Comparison of ENCODE assay signal across 8 mouse cellular contexts in genomic region chr3:96196437-96197128, GRCm38 (mm10). TPM values are rescaled to one million over a fixed set of nuclear protein-coding genes. Genes with fewer than 3 reads are reported as not detected.
A peak's percentile ranks its signal among the peaks of the same experiment; 100 is the strongest.
DNase-seq lines count a peak whose midpoint lies in the region; ATAC-seq lines count a peak whose summit lies in the region.

No protein-coding gene starts in this region.

- 17% methylated on average over 27 of the region's 27 CpGs for WGBS in limb, embryonic 12.5 days
- WGBS in stomach, embryonic 14.5 days: 16% methylated on average over 27 of the region's 27 CpGs

- H3K4me2 ChIP-seq in limb, embryonic 12.5 days: peak overlapping the region; percentile 91
- peak overlapping the region; percentile 98 for H3K4me2 ChIP-seq in stomach, embryonic 14.5 days (replicated peaks; ENCODE audit: low read depth, low read length)

- peak overlapping the region; percentile 87 for H3K9ac ChIP-seq in limb, embryonic 12.5 days (replicated peaks)
- H3K9ac ChIP-seq in stomach, embryonic 14.5 days (replicated peaks; ENCODE audit: low read depth, low read length): peak overlapping the region; percentile 53

- peaks cover 8% of the 10 kb centered on the region for H3K27me3 ChIP-seq in megakaryocyte, embryonic 14.5 days (replicated peaks)
- H3K27me3 ChIP-seq in limb, embryonic 12.5 days: 0 out of 2 replicates have a peak, but pooled peaks cover 3% of the 10 kb centered on the region
- no peaks in the 10 kb centered on the region for H3K27me3 ChIP-seq in stomach, embryonic 14.5 days (ENCODE audit: control insufficient read depth, insufficient read depth, low read length)

- H3K4me1 ChIP-seq in megakaryocyte, embryonic 14.5 days: peaks cover 65% of the 10 kb centered on the region
- peaks cover 11% of the 10 kb centered on the region for H3K4me1 ChIP-seq in limb, embryonic 12.5 days (replicated peaks)
- peaks cover 4% of the 10 kb centered on the region; the same call in 1 of the 2 replicates for H3K4me1 ChIP-seq in stomach, embryonic 14.5 days (ENCODE audit: control insufficient read depth, insufficient read depth, low read length)

- peak; percentile 14 for DNase-seq in CD4-positive, CD25-positive, alpha-beta regulatory T cell, adult 2 months (ENCODE audit: low read depth, low spot score)
- no peak for DNase-seq in adrenal gland, adult (ENCODE audit: inconsistent age in 2 of 2, low spot score in 1 of 2)
- no peak for DNase-seq in kidney, postnatal 14 days

- no peak for ATAC-seq in CD4-positive, CD25-positive, alpha-beta regulatory T cell, adult 4 months
- no peak for ATAC-seq in megakaryocyte, adult 5-6 weeks (ENCODE audit: poor library complexity, severe bottlenecking)
- no peak; the same call in 1 of the 2 replicates for ATAC-seq in limb, embryonic 12.5 days (ENCODE audit: insufficient number of reproducible peaks, insufficient read depth, low FRiP score, low TSS enrichment, low read depth)
- ATAC-seq in stomach, embryonic 14.5 days (ENCODE audit: insufficient number of reproducible peaks, insufficient read depth, low FRiP score, low read depth): no peak

- peak overlapping the region; percentile 98 for H3K27ac ChIP-seq in limb, embryonic 12.5 days
- peak overlapping the region; percentile 86 for H3K27ac ChIP-seq in stomach, embryonic 14.5 days (ENCODE audit: low read length)

- H3K4me3 ChIP-seq in megakaryocyte, embryonic 14.5 days (replicated peaks): peak overlapping the region; percentile 94
- peak overlapping the region; percentile 66 for H3K4me3 ChIP-seq in limb, embryonic 12.5 days (replicated peaks)
- peak overlapping the region; percentile 52 for H3K4me3 ChIP-seq in stomach, embryonic 14.5 days (ENCODE audit: low read depth, low read length)

- H3K36me3 ChIP-seq in megakaryocyte, embryonic 14.5 days (replicated peaks; ENCODE audit: low read length): peaks cover 29% of the 10 kb centered on the region
- peaks cover 4% of the 10 kb centered on the region; the same call in 1 of the 2 replicates for H3K36me3 ChIP-seq in limb, embryonic 12.5 days
- H3K36me3 ChIP-seq in stomach, embryonic 14.5 days (ENCODE audit: control insufficient read depth, insufficient read depth, low read length): no peaks in the 10 kb centered on the region; the same call in 1 of the 2 replicates

- H3K9me3 ChIP-seq in megakaryocyte, embryonic 14.5 days: peaks cover 5% of the 10 kb centered on the region; the same call in 1 of the 2 replicates
- H3K9me3 ChIP-seq in limb, embryonic 12.5 days: no peaks in the 10 kb centered on the region
- H3K9me3 ChIP-seq in stomach, embryonic 14.5 days (ENCODE audit: control insufficient read depth, low read depth, low read length): no peaks in the 10 kb centered on the region

RNA-seq across cellular contexts. Expression of gene Sv2a, which starts 15.6 kb away (rescaled TPM):
- 1 to 10 TPM in 1 of 2 experiments, under 1 TPM in 1; 0.80 to 2.0 TPM for polyA plus RNA-seq in CD4-positive, CD25-positive, alpha-beta regulatory T cell, adult 4 months (2017; shearing (Covaris generic))
- 1.9 and 7.6 TPM in 2 replicates for polyA plus RNA-seq in megakaryocyte, embryonic 14.5 days (2012; ENCODE audit: insufficient read depth, low replicate concordance)
- 0.09 and 0.11 TPM in 2 replicates for total RNA-seq in megakaryocyte, adult 5-6 weeks (2015)
- 0.07 TPM in 1 of 2 replicates, not detected in the other for total RNA-seq in megakaryocyte, adult 5-6 weeks (2017)
- polyA plus RNA-seq in limb, embryonic 12.5 days (2016; fragmentation: Nextera tagmentation; extraction: Ambion mirVana): 5.6 and 5.9 TPM in 2 replicates
- polyA plus RNA-seq in stomach, embryonic 14.5 days (2014; fragmentation: Nextera tagmentation; extraction: Ambion mirVana): 5.7 and 6.5 TPM in 2 replicates

RNA-seq across cellular contexts. Expression of gene Bola1, which starts 22.9 kb away (rescaled TPM):
- polyA plus RNA-seq in CD4-positive, CD25-positive, alpha-beta regulatory T cell, adult 4 months (2017; shearing (Covaris generic)): 10 to 100 TPM; 30.5 to 33.8 TPM
- polyA plus RNA-seq in megakaryocyte, embryonic 14.5 days (2012; ENCODE audit: insufficient read depth, low replicate concordance): 29.8 and 114 TPM in 2 replicates
- 11.9 and 14.2 TPM in 2 replicates for total RNA-seq in megakaryocyte, adult 5-6 weeks (2015)
- 9.9 and 12.1 TPM in 2 replicates for total RNA-seq in megakaryocyte, adult 5-6 weeks (2017)
- 54.6 and 56.3 TPM in 2 replicates for polyA plus RNA-seq in limb, embryonic 12.5 days (2016; fragmentation: Nextera tagmentation; extraction: Ambion mirVana)
- 52.7 and 61.3 TPM in 2 replicates for polyA plus RNA-seq in stomach, embryonic 14.5 days (2014; fragmentation: Nextera tagmentation; extraction: Ambion mirVana)

RNA-seq across cellular contexts. Expression of gene Hist2h2ab, which starts 23.1 kb away (rescaled TPM):
- not detected for polyA plus RNA-seq in CD4-positive, CD25-positive, alpha-beta regulatory T cell, adult 4 months (2017; shearing (Covaris generic))
- not detected in 2 replicates for polyA plus RNA-seq in megakaryocyte, embryonic 14.5 days (2012; ENCODE audit: insufficient read depth, low replicate concordance)
- 6.0 and 6.9 TPM in 2 replicates for total RNA-seq in megakaryocyte, adult 5-6 weeks (2015)
- total RNA-seq in megakaryocyte, adult 5-6 weeks (2017): 70.6 and 78.2 TPM in 2 replicates
- 1.7 and 2.0 TPM in 2 replicates for polyA plus RNA-seq in limb, embryonic 12.5 days (2016; fragmentation: Nextera tagmentation; extraction: Ambion mirVana)
- polyA plus RNA-seq in stomach, embryonic 14.5 days (2014; fragmentation: Nextera tagmentation; extraction: Ambion mirVana): 1.6 and 2.6 TPM in 2 replicates

RNA-seq across cellular contexts. Expression of gene Hist2h2ac, which starts 24.1 kb away (rescaled TPM):
- polyA plus RNA-seq in CD4-positive, CD25-positive, alpha-beta regulatory T cell, adult 4 months (2017; shearing (Covaris generic)): 1 to 10 TPM; 5.5 to 5.8 TPM
- 15.1 and 19.7 TPM in 2 replicates for polyA plus RNA-seq in megakaryocyte, embryonic 14.5 days (2012; ENCODE audit: insufficient read depth, low replicate concordance)
- total RNA-seq in megakaryocyte, adult 5-6 weeks (2015): 43.3 and 49.5 TPM in 2 replicates
- total RNA-seq in megakaryocyte, adult 5-6 weeks (2017): 3,888 and 4,875 TPM in 2 replicates
- 13.1 and 17.7 TPM in 2 replicates for polyA plus RNA-seq in limb, embryonic 12.5 days (2016; fragmentation: Nextera tagmentation; extraction: Ambion mirVana)
- polyA plus RNA-seq in stomach, embryonic 14.5 days (2014; fragmentation: Nextera tagmentation; extraction: Ambion mirVana): 7.6 and 8.8 TPM in 2 replicates

RNA-seq across cellular contexts. Expression of gene Hist2h2be, which starts 24.3 kb away (rescaled TPM):
- 1 to 10 TPM; 1.6 to 2.6 TPM for polyA plus RNA-seq in CD4-positive, CD25-positive, alpha-beta regulatory T cell, adult 4 months (2017; shearing (Covaris generic))
- 0.10 TPM in 1 of 2 replicates, not detected in the other for polyA plus RNA-seq in megakaryocyte, embryonic 14.5 days (2012; ENCODE audit: insufficient read depth, low replicate concordance)
- 10.2 and 11.9 TPM in 2 replicates for total RNA-seq in megakaryocyte, adult 5-6 weeks (2015)
- total RNA-seq in megakaryocyte, adult 5-6 weeks (2017): 14.8 and 14.9 TPM in 2 replicates
- polyA plus RNA-seq in limb, embryonic 12.5 days (2016; fragmentation: Nextera tagmentation; extraction: Ambion mirVana): 9.9 and 10.4 TPM in 2 replicates
- 9.7 and 9.8 TPM in 2 replicates for polyA plus RNA-seq in stomach, embryonic 14.5 days (2014; fragmentation: Nextera tagmentation; extraction: Ambion mirVana)
